Mouse (Mus musculus): ENCODE data around the gene Sdhd.

Gene Sdhd

GRCm38 (mm10) chr9:50590856-50591518 is 12.6 kb downstream of the Sdhd start:
- peak; percentile 28 to 54 for DNase-seq (ENCODE audit: inconsistent age in 2 of 2, low spot score in 1 of 2)

- DNase-seq (ENCODE audit: inconsistent age in 2 of 2, low spot score in 1 of 2), result no peak
Observed at GRCm38 (mm10) chr9:50586955-50587354, 16.7 kb downstream of the Sdhd start.

GRCm38 (mm10) chr9:50585145-50585818 is 18.3 kb downstream of the Sdhd start:
- DNase-seq (ENCODE audit: inconsistent age in 2 of 2, low spot score in 1 of 2), result no peak

GRCm38 (mm10) chr9:50580370-50580769 is 23.2 kb downstream of the Sdhd start:
- DNase-seq (ENCODE audit: inconsistent age in 2 of 2, low spot score in 1 of 2), result no peak

GRCm38 (mm10) chr9:50569599-50570525 is 33.8 kb downstream of the Sdhd start:
- peak in 1 of 2 experiments; percentile 29 for DNase-seq (ENCODE audit: inconsistent age in 2 of 2, low spot score in 1 of 2)

GRCm38 (mm10) chr9:50567881-50568280 is 35.7 kb downstream of the Sdhd start:
- no peak for DNase-seq (ENCODE audit: inconsistent age in 2 of 2, low spot score in 1 of 2)

- no peak for DNase-seq (ENCODE audit: inconsistent age in 2 of 2, low spot score in 1 of 2)
Observed at GRCm38 (mm10) chr9:50567372-50567771, 36.2 kb downstream of the Sdhd start.

- DNase-seq (ENCODE audit: inconsistent age in 2 of 2, low spot score in 1 of 2), result no peak
Observed at GRCm38 (mm10) chr9:50565940-50566339, 37.7 kb downstream of the Sdhd start.

- no peak for DNase-seq (ENCODE audit: inconsistent age in 2 of 2, low spot score in 1 of 2)
Observed at GRCm38 (mm10) chr9:50565173-50565572, 38.4 kb downstream of the Sdhd start.

- no peak for DNase-seq (ENCODE audit: inconsistent age in 2 of 2, low spot score in 1 of 2)
Observed at GRCm38 (mm10) chr9:50561918-50562360, 41.7 kb downstream of the Sdhd start.

- no peak for DNase-seq (ENCODE audit: inconsistent age in 2 of 2, low spot score in 1 of 2)
Observed at GRCm38 (mm10) chr9:50561145-50561917, 42.3 kb downstream of the Sdhd start, which contains the start of gene Tex12. Gene Tex12 (minus strand): TSS chr9:50561325.

- peak in 1 of 2 experiments; percentile 22 for DNase-seq (ENCODE audit: inconsistent age in 2 of 2, low spot score in 1 of 2)
Observed at GRCm38 (mm10) chr9:50555094-50555446, 48.5 kb downstream of the Sdhd start, which contains the start of gene Bco2. Gene Bco2 (minus strand): TSS chr9:50555181.

- peak; percentile 57 to 81 for DNase-seq (ENCODE audit: inconsistent age in 2 of 2, low spot score in 1 of 2)
Observed at GRCm38 (mm10) chr9:50554241-50555093, 49.1 kb downstream of the Sdhd start, which contains the start of gene Il18. Gene Il18 (plus strand): TSS chr9:50554827.

- no peak for DNase-seq (ENCODE audit: inconsistent age in 2 of 2, low spot score in 1 of 2)
Observed at GRCm38 (mm10) chr9:50553547-50553946, 50.1 kb downstream of the Sdhd start.

GRCm38 (mm10) chr9:50552206-50552605 is 51.4 kb downstream of the Sdhd start:
- DNase-seq (ENCODE audit: inconsistent age in 2 of 2, low spot score in 1 of 2), result no peak

GRCm38 (mm10) chr9:50548936-50549335 is 54.7 kb downstream of the Sdhd start:
- no peak for DNase-seq (ENCODE audit: inconsistent age in 2 of 2, low spot score in 1 of 2)

- no peak for DNase-seq (ENCODE audit: inconsistent age in 2 of 2, low spot score in 1 of 2)
Observed at GRCm38 (mm10) chr9:50547859-50548478, 55.6 kb downstream of the Sdhd start.

All from adrenal gland, adult (tissue).